Mouse (Mus musculus) spleen, postnatal 36 days (tissue): ENCODE results near the gene Ret.
A peak's percentile ranks its signal among the peaks of the same experiment; 100 is the strongest.

Experiments used
- DNase-seq, 2 experiments: peaks; one replicate each; pipeline ENCODE4 v3.0.0; 2022; ENCODE audit warnings: low spot score in 2 of 2, mixed read lengths in 1 of 2

The Ret gene

GRCm38 (mm10) chr6:118173975-118174328, 23.6 kb downstream of the Ret start:
- no peak for DNase-seq

GRCm38 (mm10) chr6:118173251-118173974, 24.1 kb downstream of the Ret start:
- no peak for DNase-seq

GRCm38 (mm10) chr6:118171386-118171785, 26.1 kb downstream of the Ret start:
- DNase-seq = no peak

GRCm38 (mm10) chr6:118168106-118168505, 29.4 kb downstream of the Ret start:
- no peak for DNase-seq

- DNase-seq = peak; percentile 64 to 66
Observed at GRCm38 (mm10) chr6:118167013-118167412, 30.5 kb downstream of the Ret start.

- no peak for DNase-seq
Observed at GRCm38 (mm10) chr6:118165516-118165915, 32.0 kb downstream of the Ret start.

- DNase-seq = no peak
Observed at GRCm38 (mm10) chr6:118164691-118165090, 32.8 kb downstream of the Ret start.

GRCm38 (mm10) chr6:118163086-118163485, 34.4 kb downstream of the Ret start:
- no peak for DNase-seq

- no peak for DNase-seq
Observed at GRCm38 (mm10) chr6:118162457-118163082, 34.9 kb downstream of the Ret start.

- DNase-seq = no peak
Observed at GRCm38 (mm10) chr6:118153091-118153490, 44.4 kb downstream of the Ret start.

- DNase-seq = no peak
Observed at GRCm38 (mm10) chr6:118150988-118151387, 46.5 kb downstream of the Ret start.

GRCm38 (mm10) chr6:118150538-118150937, 47.0 kb downstream of the Ret start:
- DNase-seq = no peak

- DNase-seq = no peak
Observed at GRCm38 (mm10) chr6:118150128-118150527, 47.4 kb downstream of the Ret start.

GRCm38 (mm10) chr6:118140961-118141360, 56.6 kb downstream of the Ret start:
- DNase-seq = peak in 1 of 2 experiments; percentile 17

GRCm38 (mm10) chr6:118138731-118139709, 58.5 kb downstream of the Ret start, which contains the start of gene Csgalnact2:
Gene Csgalnact2 (minus strand): TSS chr6:118139140.
- peak; percentile 89 for DNase-seq

- peak in 1 of 2 experiments; percentile 24 for DNase-seq
Observed at GRCm38 (mm10) chr6:118137148-118137547, 60.4 kb downstream of the Ret start.

- DNase-seq = peak in 1 of 2 experiments; percentile 8
Observed at GRCm38 (mm10) chr6:118134461-118134860, 63.1 kb downstream of the Ret start.

- no peak for DNase-seq
Observed at GRCm38 (mm10) chr6:118130022-118130421, 67.5 kb downstream of the Ret start.

GRCm38 (mm10) chr6:118127827-118128487, 69.6 kb downstream of the Ret start:
- no peak for DNase-seq

GRCm38 (mm10) chr6:118127198-118127597, 70.3 kb downstream of the Ret start:
- no peak for DNase-seq

GRCm38 (mm10) chr6:118126577-118126976, 70.9 kb downstream of the Ret start:
- DNase-seq = no peak

GRCm38 (mm10) chr6:118122767-118123166, 74.8 kb downstream of the Ret start:
- DNase-seq = no peak
